Mouse (Mus musculus) hindbrain, embryonic 13.5 days (tissue): Measurements from ENCODE around the gene Wnt10b. TPM values are rescaled to one million over a fixed set of nuclear protein-coding genes. Genes with fewer than 3 reads are reported as not detected.
A peak's percentile ranks its signal among the peaks of the same experiment; 100 is the strongest.
"Not testable (repeated sequence)": the region's sequence is repeated elsewhere in the genome, so short reads cannot be mapped to it uniquely, and the experiment has no call there.

Source experiments
- ATAC-seq: fragments of 200-750 bp; cut with Nextera tagmentation; 2 replicates; pipeline ENCODE4 v1.8.0; 2017; ENCODE audit warnings: moderate TSS enrichment; ENCODE audit not compliant: low FRiP score
- H3K27ac ChIP-seq: fragments of 300-500 bp; sonication (generic); 2 replicates; pipeline ENCODE4 v1.5.1; 2015; ENCODE audit warnings: inconsistent platforms, mild to moderate bottlenecking, moderate library complexity
- H3K27me3 ChIP-seq: fragments of 300-500 bp; sonication (generic); 2 replicates; pipeline ENCODE4 v1.6.1; 2015; ENCODE audit warnings: mild to moderate bottlenecking, inconsistent platforms
- H3K36me3 ChIP-seq: fragments of 300-500 bp; sonication (generic); 2 replicates; pipeline ENCODE4 v1.6.1; 2015; ENCODE audit warnings: mild to moderate bottlenecking, inconsistent platforms
- H3K4me1 ChIP-seq: fragments of 300-500 bp; sonication (generic); replicated peaks from 2 replicates; pipeline ENCODE4 v1.6.1; 2015; ENCODE audit warnings: inconsistent platforms
- H3K4me2 ChIP-seq: fragments of 300-500 bp; sonication (generic); 2 replicates; pipeline ENCODE4 v1.6.1; 2015; ENCODE audit warnings: inconsistent platforms, mild to moderate bottlenecking, moderate library complexity
- H3K4me3 ChIP-seq: fragments of 300-500 bp; sonication (generic); 2 replicates; pipeline ENCODE4 v1.5.1; 2015; ENCODE audit warnings: mild to moderate bottlenecking, inconsistent platforms
- H3K9ac ChIP-seq: fragments of 300-500 bp; sonication (generic); 2 replicates; pipeline ENCODE4 v1.6.1; 2015; ENCODE audit warnings: mild to moderate bottlenecking, inconsistent platforms
- H3K9me3 ChIP-seq: fragments of 300-500 bp; sonication (generic); 2 replicates; pipeline ENCODE4 v1.6.1; 2016; ENCODE audit warnings: inconsistent platforms
- WGBS: fragments of 180-500 bp; shearing (Covaris S2); methylation state at CpG from one replicate; pipeline ENCODE4 v1.1.7; 2015; 5-methylcytosine and 5-hydroxymethylcytosine counted together
- polyA plus RNA-seq: library from polyadenylated mRNA; unstranded; fragments of >200 nt; fragmentation: Nextera tagmentation; extraction: Ambion mirVana; gene quantifications from 2 replicates; pipeline ENCODE4 v1.2.1, GENCODE M21; 2015

The Wnt10b gene
- 0.12 TPM in 1 of 2 replicates, not detected in the other for polyA plus RNA-seq

DNA sequence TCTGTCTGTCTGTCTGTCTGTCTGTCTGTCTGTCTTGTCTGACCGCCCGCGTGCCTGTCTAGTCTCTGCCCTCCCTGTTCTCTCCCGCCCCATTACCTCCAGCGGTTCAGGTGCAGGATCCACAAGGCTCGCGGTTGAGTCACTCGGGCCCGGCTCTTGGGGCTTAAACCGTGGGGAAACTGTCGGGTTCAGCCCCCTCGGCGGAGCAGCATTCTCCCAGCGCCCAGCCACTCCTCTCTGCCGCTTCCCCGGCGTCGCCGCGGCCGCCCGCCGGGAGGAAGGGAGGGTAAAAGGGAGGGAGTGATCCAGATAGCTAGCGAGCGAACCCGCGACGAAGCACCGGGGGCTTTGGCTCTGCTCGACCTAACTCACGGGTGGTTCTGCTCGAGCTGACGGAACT is at the start of gene Wnt10b:
Gene Wnt10b, minus strand, starts transcription at position 389 of the 400 bp plus-strand sequence.
- Histone ChIP-seq H3K27me3 (peaks cover 99% of the 10 kb centered on the region), H3K27ac (no peak within 1 kb of the TSS), H3K4me2 (peak within 1 kb of the TSS; percentile 43), H3K4me1 (peaks cover 34% of the 10 kb centered on the region), H3K4me3 (peak within 1 kb of the TSS; percentile 29), H3K9me3 (no peaks in the 10 kb centered on the region), H3K9ac (peak within 1 kb of the TSS; percentile 35; the same call in 1 of the 2 replicates), H3K36me3 (no peaks in the 10 kb centered on the region)
- under 1% methylated on average over 19 of the region's 33 CpGs for WGBS
- no peak for ATAC-seq

GRCm38 (mm10) chr15:98827611-98828011 is 49.7 kb upstream of the Wnt10b start:
- no peak overlapping the region for H3K4me2 ChIP-seq
- 93% methylated on average over 7 of the region's 7 CpGs for WGBS
- ATAC-seq = no peak

DNA sequence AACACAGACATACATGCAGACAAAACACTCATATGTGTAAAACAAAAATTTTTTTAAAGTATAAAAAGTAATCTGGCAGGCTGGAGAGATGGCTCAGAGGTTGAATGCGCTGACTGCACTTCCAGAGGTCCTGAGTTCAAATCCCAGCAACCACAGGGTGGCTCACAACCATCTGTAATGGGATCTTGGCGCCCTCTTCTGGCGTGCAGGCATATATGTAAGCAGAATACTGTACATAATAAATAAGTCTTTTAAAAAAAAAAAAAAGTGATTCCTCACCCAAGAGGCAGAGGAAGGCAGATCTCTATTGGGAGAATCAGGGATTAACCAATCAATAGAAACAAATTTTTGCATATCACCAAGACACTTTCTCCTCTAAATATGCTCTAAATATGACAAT is 45.5 kb upstream of the Wnt10b start:
- H3K36me3 ChIP-seq = peaks cover 45% of the 10 kb centered on the region
- no peak overlapping the region for H3K4me2 ChIP-seq
- H3K4me3 ChIP-seq = no peak overlapping the region
- no peaks in the 10 kb centered on the region for H3K4me1 ChIP-seq
- H3K9ac ChIP-seq = no peak overlapping the region
- H3K27me3 ChIP-seq = no peaks in the 10 kb centered on the region
- H3K27ac ChIP-seq = no peak overlapping the region
- 59% methylated on average over 3 of the region's 3 CpGs for WGBS
- H3K9me3 ChIP-seq = no peaks in the 10 kb centered on the region
- no peak for ATAC-seq

More at GRCm38 (mm10) chr15:98827611-98828011, 49.7 kb upstream of the Wnt10b start:
- H3K36me3 ChIP-seq = peaks cover 27% of the 10 kb centered on the region
- no peaks in the 10 kb centered on the region for H3K27me3 ChIP-seq
- no peaks in the 10 kb centered on the region for H3K9me3 ChIP-seq
- no peak overlapping the region for H3K4me3 ChIP-seq
- H3K4me1 ChIP-seq = peaks cover 18% of the 10 kb centered on the region
- no peak overlapping the region for H3K9ac ChIP-seq
- no peak overlapping the region for H3K27ac ChIP-seq

- no peaks in the 10 kb centered on the region for H3K9me3 ChIP-seq
- 93% methylated on average over 5 of the region's 5 CpGs for WGBS
- no peak overlapping the region for H3K4me2 ChIP-seq
- no peak overlapping the region for H3K9ac ChIP-seq
- H3K36me3 ChIP-seq = peaks cover 40% of the 10 kb centered on the region
- no peak overlapping the region for H3K4me3 ChIP-seq
- ATAC-seq = no peak
- H3K27ac ChIP-seq = no peak overlapping the region
- H3K4me1 ChIP-seq = no peaks in the 10 kb centered on the region
- H3K27me3 ChIP-seq = no peaks in the 10 kb centered on the region
These were observed 44.2 kb upstream of the Wnt10b start for GRCm38 (mm10) chr15:98822147-98822546.

DNA sequence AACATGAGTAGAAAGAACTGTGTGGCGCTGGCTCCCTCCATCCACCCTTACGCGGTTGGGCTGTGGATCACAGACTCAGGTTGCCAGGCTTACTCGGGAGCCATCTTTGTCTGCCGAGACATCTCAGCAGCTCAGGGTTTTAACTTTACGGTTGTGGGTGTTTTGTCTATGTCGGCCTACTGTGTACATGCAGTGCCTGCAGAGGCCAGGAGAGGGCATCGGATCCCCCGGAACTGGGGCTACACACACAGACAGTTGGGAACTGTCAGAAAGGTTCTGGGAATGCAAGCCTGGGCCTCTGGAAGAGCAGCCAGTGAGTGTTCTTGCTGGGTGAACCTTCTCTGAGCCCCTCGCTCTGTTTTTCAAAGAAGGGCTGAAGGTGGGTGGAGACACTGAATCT is 43.5 kb upstream of the Wnt10b start:
- no peak overlapping the region for H3K4me3 ChIP-seq
- no peak overlapping the region for H3K9ac ChIP-seq
- H3K27me3 ChIP-seq = no peaks in the 10 kb centered on the region
- H3K36me3 ChIP-seq = peaks cover 45% of the 10 kb centered on the region
- no peak for ATAC-seq
- no peak overlapping the region for H3K4me2 ChIP-seq
- WGBS = 32% methylated on average over 10 of the region's 10 CpGs
- no peak overlapping the region for H3K27ac ChIP-seq
- H3K9me3 ChIP-seq = no peaks in the 10 kb centered on the region
- no peaks in the 10 kb centered on the region for H3K4me1 ChIP-seq

GRCm38 (mm10) chr15:98820937-98821336 is 43.0 kb upstream of the Wnt10b start:
- no peak overlapping the region for H3K4me3 ChIP-seq
- no peaks in the 10 kb centered on the region for H3K4me1 ChIP-seq
- no peak for ATAC-seq
- no peaks in the 10 kb centered on the region for H3K27me3 ChIP-seq
- H3K9ac ChIP-seq = no peak overlapping the region
- no peak overlapping the region for H3K27ac ChIP-seq
- no peaks in the 10 kb centered on the region for H3K9me3 ChIP-seq
- 90% methylated on average over 4 of the region's 4 CpGs for WGBS
- H3K4me2 ChIP-seq = no peak overlapping the region
- peaks cover 46% of the 10 kb centered on the region for H3K36me3 ChIP-seq

DNA sequence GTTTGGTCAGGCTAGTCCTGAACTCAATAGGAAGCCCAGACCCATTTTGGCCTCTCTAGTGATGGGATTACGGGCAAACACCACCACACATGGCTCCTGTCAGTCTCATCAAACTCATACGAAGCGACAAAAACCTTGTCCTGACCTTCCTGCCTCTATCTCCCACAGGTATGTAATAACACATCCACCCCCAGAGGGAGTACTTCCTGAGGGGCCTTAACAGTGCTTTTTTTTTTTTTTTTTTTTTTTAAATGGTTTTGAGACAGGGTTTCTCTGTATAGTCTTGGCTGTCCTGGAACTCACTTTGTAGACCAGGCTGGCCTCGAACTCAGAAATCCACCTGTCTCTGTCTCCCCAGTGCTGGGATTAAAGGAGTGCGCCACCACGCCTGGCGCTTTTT is 40.2 kb upstream of the Wnt10b start:
- peaks cover 51% of the 10 kb centered on the region for H3K36me3 ChIP-seq
- H3K9ac ChIP-seq = no peak overlapping the region

DNA sequence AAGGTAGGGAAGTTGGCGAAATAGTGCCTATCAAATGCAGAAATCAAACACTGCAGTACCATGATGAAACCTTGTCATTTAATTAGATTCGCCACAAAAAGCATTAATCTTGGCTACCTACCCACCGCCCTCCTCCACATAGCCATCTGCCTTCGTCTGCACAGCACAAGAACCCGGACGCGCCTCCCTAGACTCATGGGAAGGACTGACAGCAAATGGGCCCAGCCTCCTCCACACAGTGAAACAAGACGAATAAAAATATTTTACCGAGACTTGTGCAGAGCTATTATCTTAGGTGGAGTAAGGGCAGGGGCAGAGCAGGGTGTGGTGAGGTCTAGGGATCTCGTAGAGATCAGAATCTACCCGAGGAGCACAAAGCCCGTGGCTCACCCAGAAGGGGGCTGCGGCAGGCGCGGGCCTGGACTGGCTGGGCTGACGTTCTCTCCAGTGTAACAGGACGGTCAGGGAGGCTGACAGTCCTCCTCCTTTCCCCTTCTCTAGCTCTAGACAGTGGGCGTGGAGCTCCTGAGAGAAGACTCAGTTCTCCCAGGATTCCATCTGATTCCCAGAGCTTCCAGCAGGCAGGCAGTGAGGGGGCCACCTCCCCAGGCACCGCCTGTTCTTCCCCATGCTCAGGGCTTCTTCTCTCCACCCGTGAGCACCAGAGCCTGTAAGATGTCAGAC is 34.9 kb upstream of the Wnt10b start:
- 85% methylated on average over 20 of the region's 20 CpGs for WGBS
- Histone ChIP-seq H3K27ac (no peak overlapping the region), H3K4me1 (peaks cover 16% of the 10 kb centered on the region), H3K4me3 (no peak overlapping the region), H3K9ac (no peak overlapping the region), H3K27me3 (peaks cover 33% of the 10 kb centered on the region), H3K4me2 (no peak overlapping the region), H3K9me3 (no peaks in the 10 kb centered on the region), H3K36me3 (peaks cover 48% of the 10 kb centered on the region)
- ATAC-seq = no peak

More for the DNA sequence above, 40.2 kb upstream of the Wnt10b start:
- H3K27ac ChIP-seq = no peak overlapping the region
- no peaks in the 10 kb centered on the region for H3K9me3 ChIP-seq
- no peaks in the 10 kb centered on the region for H3K4me1 ChIP-seq
- 93% methylated on average over 7 of the region's 7 CpGs for WGBS
- no peaks in the 10 kb centered on the region for H3K27me3 ChIP-seq
- H3K4me2 ChIP-seq = no peak overlapping the region
- H3K4me3 ChIP-seq = no peak overlapping the region
- no peak for ATAC-seq

DNA sequence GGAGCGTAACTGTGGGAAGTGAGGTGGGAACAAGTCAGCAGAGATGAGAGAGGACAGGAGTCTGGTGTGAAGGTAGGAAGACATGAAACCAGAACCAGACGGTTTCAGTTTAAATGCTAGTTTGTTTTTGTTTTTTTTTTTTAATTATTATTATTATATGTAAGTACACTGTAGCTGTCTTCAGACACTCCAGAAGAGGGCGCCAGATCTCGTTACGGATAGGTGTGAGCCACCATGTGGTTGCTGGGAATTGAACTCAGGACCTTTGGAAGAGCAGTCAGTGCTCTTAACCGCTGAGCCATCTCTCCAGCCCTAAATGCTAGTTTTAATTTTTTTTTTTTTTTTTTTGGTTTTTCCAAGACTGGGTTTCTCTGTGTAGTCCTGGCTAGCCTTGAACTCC is 32.3 kb upstream of the Wnt10b start:
- 77% methylated on average over 6 of the region's 6 CpGs for WGBS
- H3K9ac ChIP-seq = not testable (repeated sequence)

DNA sequence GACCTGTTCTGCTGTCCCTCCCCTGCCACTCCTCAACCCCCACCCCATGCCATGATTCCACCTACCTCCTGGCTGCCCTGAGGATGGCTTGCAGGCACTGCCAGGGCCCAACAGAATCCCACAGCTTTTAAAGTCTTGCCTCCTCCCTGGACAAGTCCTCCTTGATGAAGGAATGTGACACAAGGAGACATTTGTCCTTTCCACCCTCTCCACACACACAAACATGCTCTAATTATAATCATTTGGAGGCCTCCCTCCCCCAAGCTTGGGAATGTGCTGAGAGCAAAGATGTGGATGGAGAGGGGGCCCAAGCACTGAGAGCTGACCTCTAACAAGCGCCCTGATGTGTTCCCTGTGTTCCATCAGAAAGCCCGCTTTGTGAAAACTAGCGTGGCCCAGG is 31.4 kb upstream of the Wnt10b start, which contains the start of gene Ddn:
Gene Ddn, minus strand, starts transcription at position 101 of the 400 bp plus-strand sequence.
- no peak within 1 kb of the TSS for H3K27ac ChIP-seq
- no peak for ATAC-seq
- WGBS = 44% methylated on average over 3 of the region's 3 CpGs

More for the DNA sequence above, 32.3 kb upstream of the Wnt10b start:
- not testable (repeated sequence) for H3K9me3 ChIP-seq, H3K4me2 ChIP-seq, ATAC-seq, H3K4me3 ChIP-seq, H3K27ac ChIP-seq
- Histone ChIP-seq H3K36me3 (peaks cover 37% of the 10 kb centered on the region), H3K4me1 (peaks cover 42% of the 10 kb centered on the region), H3K27me3 (peaks cover 60% of the 10 kb centered on the region)

DNA sequence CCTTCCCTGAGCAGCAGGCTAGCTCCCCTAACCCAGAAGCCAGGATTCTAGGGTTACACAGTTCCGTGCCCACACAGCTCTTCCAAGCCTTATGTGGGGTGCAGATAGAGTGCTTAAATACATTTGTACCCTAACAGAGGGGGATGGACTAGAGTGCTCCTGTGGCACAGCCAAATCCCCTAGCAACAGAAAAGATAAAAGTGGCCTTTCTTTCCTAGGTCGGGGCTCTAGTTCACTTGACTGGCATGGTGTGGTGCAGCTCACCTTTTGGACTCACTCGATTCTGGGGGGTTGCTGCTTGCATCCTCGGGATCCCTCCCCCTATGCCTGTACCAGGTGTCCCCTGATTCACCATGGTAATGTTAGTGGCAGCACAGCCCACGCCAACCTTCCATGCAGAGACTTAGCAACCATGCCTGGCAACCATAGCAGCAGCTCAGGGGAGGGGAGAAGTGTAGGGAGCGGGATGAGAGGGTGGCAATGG is 30.7 kb upstream of the Wnt10b start:
- H3K4me1 ChIP-seq = peaks cover 54% of the 10 kb centered on the region
- H3K9ac ChIP-seq = peak overlapping the region; percentile 68
- peak overlapping the region; percentile 77 for H3K4me2 ChIP-seq
- H3K36me3 ChIP-seq = peaks cover 24% of the 10 kb centered on the region
- H3K27ac ChIP-seq = no peak overlapping the region
- no peaks in the 10 kb centered on the region for H3K9me3 ChIP-seq
- no peak for ATAC-seq
- WGBS = 4% methylated on average over 6 of the region's 6 CpGs
- H3K27me3 ChIP-seq = peaks cover 74% of the 10 kb centered on the region
- peak overlapping the region; percentile 48 for H3K4me3 ChIP-seq

More for the DNA sequence above, 31.4 kb upstream of the Wnt10b start, which contains the start of gene Ddn:
- Histone ChIP-seq H3K4me1 (peaks cover 49% of the 10 kb centered on the region), H3K36me3 (peaks cover 31% of the 10 kb centered on the region), H3K9me3 (no peaks in the 10 kb centered on the region), H3K4me3 (peak within 1 kb of the TSS; percentile 48), H3K9ac (peak within 1 kb of the TSS; percentile 68), H3K4me2 (peak within 1 kb of the TSS; percentile 77), H3K27me3 (peaks cover 68% of the 10 kb centered on the region)

- H3K9me3 ChIP-seq = no peaks in the 10 kb centered on the region
- H3K4me1 ChIP-seq = peaks cover 54% of the 10 kb centered on the region
- 2% methylated on average over 21 of the region's 34 CpGs for WGBS
- peak overlapping the region; percentile 68 for H3K9ac ChIP-seq
- no peak overlapping the region for H3K27ac ChIP-seq
- H3K4me2 ChIP-seq = peak overlapping the region; percentile 77
- ATAC-seq = peak; percentile 47; the same call in 1 of the 2 replicates
- peaks cover 80% of the 10 kb centered on the region for H3K27me3 ChIP-seq
- H3K4me3 ChIP-seq = peak overlapping the region; percentile 48
- H3K36me3 ChIP-seq = peaks cover 18% of the 10 kb centered on the region
These were observed 30.1 kb upstream of the Wnt10b start for GRCm38 (mm10) chr15:98807895-98808650.
